ENCODE assay signal across 1 mouse cellular context in genomic region chr8:84661961-84662571, GRCm38 (mm10).
TF ChIP-seq lines count a peak whose summit lies in the region.

No protein-coding gene starts in this region.

TF ChIP-seq in CH12.LX, 34 proteins besides CTCF, POLR2A, EP300 and RAD21:
- TF ChIP-seq CHD1 (IDR thresholded peaks at IDR 0.05; ENCODE audit: low read depth, low read length) = peak; percentile 79; the same call in 1 of the 2 replicates
- TF ChIP-seq MAX (IDR thresholded peaks at IDR 0.05; ENCODE audit: low read length) = peak; percentile 20; the same call in 1 of the 2 replicates
- TF ChIP-seq SIN3A (IDR thresholded peaks at IDR 0.05; ENCODE audit: low read length) = no peak; the same call in 1 of the 2 replicates
- 0 out of 2 replicates have a peak, but pooled peaks have one; percentile 49 for TF ChIP-seq MAZ (IDR thresholded peaks at IDR 0.05; ENCODE audit: low read depth, low read length)
- TF ChIP-seq ZC3H11A (IDR thresholded peaks at IDR 0.05; ENCODE audit: low read depth, low read length) = no peak
- TF ChIP-seq UBTF (IDR thresholded peaks at IDR 0.05; ENCODE audit: low read depth, low read length) = peak; percentile 61; the same call in 1 of the 2 replicates
- TF ChIP-seq MEF2A (IDR thresholded peaks at IDR 0.05; ENCODE audit: borderline replicate concordance, low read depth, low read length) = no peak
- no peak for TF ChIP-seq KAT2A (IDR thresholded peaks at IDR 0.05; ENCODE audit: insufficient replicate concordance, low read length)
